Mouse (Mus musculus): ENCODE results near the gene Pacrg. TPM values are rescaled to one million over a fixed set of nuclear protein-coding genes. Genes with fewer than 3 reads are reported as not detected.

The Pacrg gene
- total RNA-seq, 2 experiments from 2014 or later = not detected

DNA sequence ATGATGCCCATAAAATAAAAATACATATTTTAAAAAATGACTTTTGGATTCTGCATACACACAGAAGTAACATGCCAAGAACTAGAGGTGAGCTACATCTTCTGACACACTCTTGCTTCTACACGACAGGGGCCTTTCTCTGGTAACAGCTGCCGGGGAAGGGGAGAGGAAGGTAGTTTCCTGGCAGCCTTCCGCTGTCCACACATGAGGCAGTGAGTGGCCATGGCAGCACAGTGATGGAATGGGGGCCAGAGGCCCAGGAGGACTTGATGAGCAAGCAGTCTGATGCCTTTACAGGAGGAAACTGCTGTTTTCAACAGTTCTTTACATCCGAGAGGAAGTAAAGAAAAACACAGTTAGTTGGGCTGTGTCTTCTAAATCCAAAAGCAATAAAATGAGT, 409.3 kb downstream of the Pacrg start:
- no peak for ATAC-seq (replicated peaks; ENCODE audit: low FRiP score, poor library complexity, severe bottlenecking)

DNA sequence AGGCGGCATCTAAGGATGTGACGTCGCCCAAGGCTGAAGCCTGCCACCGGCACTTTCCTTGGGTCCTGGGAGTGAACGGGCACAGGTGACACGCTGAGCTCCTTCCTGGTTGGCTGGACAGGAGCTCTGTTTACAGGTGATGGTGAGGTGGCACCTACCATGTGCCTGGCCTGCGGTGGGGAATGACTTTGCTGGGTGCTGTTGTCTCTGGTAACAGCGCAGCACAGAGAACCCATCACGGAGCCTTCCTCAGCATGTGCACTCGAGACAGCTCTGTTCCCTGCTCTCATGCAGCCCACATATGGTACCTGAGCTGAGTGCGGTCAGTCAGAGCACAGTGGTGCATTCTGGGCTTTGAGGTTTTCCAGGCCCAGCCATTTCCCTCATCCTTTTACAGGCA, 410.7 kb downstream of the Pacrg start:
- ATAC-seq (replicated peaks; ENCODE audit: low FRiP score, poor library complexity, severe bottlenecking) = no peak

- no peak for ATAC-seq (replicated peaks; ENCODE audit: low FRiP score, poor library complexity, severe bottlenecking)
Measured at GRCm38 (mm10) chr17:10425311-10425710, 414.8 kb downstream of the Pacrg start.

DNA sequence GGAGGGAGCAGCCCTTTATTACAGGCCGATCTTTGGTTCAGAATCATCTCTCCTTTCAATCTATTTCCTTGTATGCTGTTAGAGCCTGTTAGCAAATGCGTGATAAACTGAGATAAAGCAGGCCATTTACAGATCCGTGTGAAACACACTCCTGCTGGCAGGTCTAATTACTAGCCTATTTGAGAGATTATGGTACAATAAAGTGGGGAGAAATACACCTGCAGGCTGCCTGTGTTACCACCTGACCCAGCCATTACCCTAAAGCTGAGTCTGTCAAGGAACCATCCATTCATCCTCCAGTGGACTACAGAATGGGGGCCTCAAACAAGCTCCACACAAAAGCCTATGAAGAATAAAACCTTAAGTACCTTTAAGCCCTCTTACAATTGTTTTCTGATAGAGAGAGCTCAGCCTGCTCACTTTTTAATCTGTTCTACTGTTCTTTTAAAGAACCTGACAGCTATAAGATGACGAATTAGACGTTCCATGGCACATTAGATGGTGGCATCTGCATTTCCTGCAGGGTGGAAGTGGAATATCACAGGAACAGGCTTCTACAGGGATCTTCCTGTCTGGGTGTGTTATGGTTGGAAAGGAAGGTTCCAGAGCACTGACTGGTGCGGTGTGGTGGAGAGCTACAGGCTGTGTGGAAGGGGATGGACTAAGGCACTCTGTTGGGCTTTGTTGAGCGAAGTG, 422.4 kb downstream of the Pacrg start:
- no peak for ATAC-seq (replicated peaks; ENCODE audit: low FRiP score, poor library complexity, severe bottlenecking)

DNA sequence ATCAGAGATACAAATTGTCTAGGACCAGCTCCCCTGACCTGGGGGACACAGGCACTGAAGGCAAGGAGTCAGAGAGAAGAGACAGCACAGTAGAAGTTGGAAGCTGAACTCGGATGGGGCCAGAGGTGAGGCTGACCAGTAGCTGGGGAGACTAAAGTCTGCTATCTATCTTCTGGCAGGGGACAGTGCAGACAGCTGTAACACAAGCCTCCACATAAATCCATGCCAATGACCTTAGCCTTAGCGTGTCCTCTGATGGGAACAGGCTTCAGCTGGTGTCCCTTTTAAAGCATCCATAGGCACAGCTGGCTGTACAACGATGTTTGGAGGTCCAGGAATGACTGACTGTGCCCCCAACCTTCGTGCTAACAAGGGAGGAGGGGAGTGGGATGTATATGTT, 423.1 kb downstream of the Pacrg start:
- no peak for ATAC-seq (replicated peaks; ENCODE audit: low FRiP score, poor library complexity, severe bottlenecking)

DNA sequence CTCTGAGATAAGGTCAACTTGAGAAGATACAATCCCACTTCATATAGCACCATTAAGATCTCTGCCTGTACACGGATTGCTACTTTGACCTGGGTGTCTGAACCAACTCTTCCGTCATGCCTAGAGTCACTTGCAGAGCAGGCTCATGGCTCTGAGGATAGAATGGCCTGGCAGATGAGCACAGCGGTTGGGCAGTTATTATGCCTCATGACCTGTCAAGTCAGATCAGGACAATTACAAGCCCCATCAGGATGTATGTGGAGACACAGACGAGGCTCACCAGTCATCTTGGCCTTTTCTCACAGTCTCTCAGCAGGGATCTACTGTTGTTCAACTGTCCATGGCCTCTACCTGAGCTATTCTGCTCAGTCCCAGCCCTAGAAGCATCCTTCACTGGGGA, 424.0 kb downstream of the Pacrg start:
- ATAC-seq (replicated peaks; ENCODE audit: low FRiP score, poor library complexity, severe bottlenecking) = no peak

DNA sequence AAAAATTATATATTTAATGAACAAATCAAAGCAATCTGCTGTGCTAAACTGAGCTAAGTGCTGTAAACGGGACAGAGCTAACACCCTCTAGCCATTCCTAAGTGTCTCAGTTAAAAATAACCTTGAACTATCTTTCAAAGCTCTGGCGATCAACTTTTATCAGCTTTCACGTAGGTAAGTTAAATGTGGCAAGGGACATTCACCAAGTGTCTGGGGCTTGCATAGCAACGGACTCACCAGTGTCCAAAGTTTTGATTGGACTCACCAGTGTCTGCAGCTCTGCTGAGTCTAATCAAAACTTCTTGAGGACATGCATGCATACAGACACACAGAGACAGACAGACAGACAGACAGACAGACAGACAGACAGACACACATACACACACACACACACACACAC, 425.7 kb downstream of the Pacrg start:
- ATAC-seq (replicated peaks; ENCODE audit: low FRiP score, poor library complexity, severe bottlenecking) = no peak

DNA sequence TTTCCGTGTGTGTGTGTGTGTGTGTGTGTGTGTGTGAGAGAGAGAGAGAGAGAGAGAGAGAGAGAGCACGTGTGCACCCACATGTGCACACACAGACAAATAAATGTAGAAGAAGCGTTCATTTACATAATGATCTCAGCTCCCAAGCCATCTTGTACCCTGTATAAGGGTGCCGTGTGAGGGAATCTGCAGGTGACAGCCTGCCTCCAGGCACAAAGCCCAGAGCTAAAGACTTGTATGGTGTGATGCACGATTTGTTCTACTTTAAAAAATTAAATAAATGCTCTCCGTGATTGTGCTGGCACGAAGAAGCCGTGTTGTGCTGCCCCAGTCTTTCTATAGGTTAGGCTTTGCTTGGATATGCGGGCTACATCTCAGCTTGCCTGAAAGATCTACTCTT, 426.2 kb downstream of the Pacrg start:
- no peak for ATAC-seq (replicated peaks; ENCODE audit: low FRiP score, poor library complexity, severe bottlenecking)

- no peak for ATAC-seq (replicated peaks; ENCODE audit: low FRiP score, poor library complexity, severe bottlenecking)
Measured at GRCm38 (mm10) chr17:10410597-10411476, 429.3 kb downstream of the Pacrg start.

GRCm38 (mm10) chr17:10408681-10409081, 431.4 kb downstream of the Pacrg start:
- no peak for ATAC-seq (replicated peaks; ENCODE audit: low FRiP score, poor library complexity, severe bottlenecking)

DNA sequence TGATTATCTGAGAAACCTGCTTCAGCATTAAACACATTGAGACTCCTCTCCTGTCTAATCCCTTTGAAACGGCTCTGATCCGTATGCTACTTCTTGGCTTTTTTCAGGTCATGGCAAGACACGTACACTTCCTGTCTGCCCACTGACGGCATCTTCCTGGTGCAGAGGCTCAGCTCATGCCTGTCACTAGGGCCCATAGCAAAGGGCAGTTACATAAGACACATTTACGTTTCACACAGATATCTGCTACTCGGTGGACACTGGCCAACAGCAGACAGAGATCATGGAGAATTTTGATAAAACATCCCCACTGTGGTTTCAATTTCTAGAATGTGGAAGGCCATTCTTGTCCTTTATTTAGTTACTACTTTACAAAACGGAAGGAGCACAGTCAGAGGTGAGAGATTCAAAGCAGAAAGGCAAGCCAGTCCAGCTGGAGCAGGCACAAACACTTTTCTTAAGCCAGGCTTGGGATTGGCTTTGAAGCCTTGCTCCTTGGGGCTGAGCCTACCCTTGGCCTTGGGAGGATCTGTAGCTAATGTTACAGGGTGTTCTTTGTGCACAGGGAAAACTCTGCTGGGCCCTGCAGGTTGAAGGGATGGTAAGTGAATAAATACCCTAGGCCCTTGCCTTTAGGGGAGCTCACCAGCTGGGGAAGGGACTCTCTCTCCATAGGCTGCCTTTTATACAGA, 432.9 kb downstream of the Pacrg start:
- ATAC-seq (replicated peaks; ENCODE audit: low FRiP score, poor library complexity, severe bottlenecking) = no peak

GRCm38 (mm10) chr17:10406311-10406710, 433.8 kb downstream of the Pacrg start:
- ATAC-seq (replicated peaks; ENCODE audit: low FRiP score, poor library complexity, severe bottlenecking) = no peak

- no peak for ATAC-seq (replicated peaks; ENCODE audit: low FRiP score, poor library complexity, severe bottlenecking)
Measured at GRCm38 (mm10) chr17:10405906-10406305, 434.2 kb downstream of the Pacrg start.

DNA sequence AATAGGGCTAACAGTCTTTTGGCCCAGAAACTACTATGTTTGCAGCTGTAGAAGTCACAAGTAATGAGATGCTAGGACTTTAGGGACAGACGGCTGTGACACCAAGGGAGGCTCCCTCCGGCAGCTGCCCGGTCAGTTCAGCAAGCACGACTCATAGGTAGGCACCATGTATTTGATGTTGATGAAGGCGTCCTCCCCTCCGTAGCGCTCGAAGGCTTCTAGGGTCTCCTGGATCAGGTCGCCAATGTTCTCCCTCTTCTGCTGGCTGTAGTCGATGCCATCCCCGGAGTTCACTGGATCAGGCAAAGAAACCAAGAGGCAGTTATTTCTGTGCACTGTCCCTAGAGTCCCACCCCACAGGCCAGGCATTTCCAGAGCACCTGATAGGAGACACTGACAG, 436.9 kb downstream of the Pacrg start:
- ATAC-seq (replicated peaks; ENCODE audit: low FRiP score, poor library complexity, severe bottlenecking) = no peak

- ATAC-seq (replicated peaks; ENCODE audit: low FRiP score, poor library complexity, severe bottlenecking) = no peak
Measured at GRCm38 (mm10) chr17:10402064-10402640, 438.0 kb downstream of the Pacrg start.

DNA sequence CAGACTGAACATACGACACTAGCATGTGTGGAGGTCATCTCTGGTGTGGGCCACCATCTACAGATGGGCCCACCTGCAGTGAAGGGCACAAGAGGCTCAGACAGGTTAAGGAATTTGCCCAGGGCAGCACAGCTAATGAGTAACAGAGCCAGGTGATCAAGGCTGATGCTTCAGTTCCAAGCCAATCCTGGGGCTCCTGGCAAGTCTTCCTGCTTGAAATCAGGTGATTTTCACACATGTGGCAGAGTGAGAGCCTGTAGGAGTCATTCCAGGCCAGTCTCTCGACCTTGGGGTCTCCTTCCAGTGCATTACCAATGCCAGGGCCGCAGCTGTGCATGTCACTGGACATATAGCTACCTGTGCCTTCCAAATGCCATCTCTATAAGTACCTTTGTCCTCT, 438.6 kb downstream of the Pacrg start:
- no peak for ATAC-seq (replicated peaks; ENCODE audit: low FRiP score, poor library complexity, severe bottlenecking)

- no peak for ATAC-seq (replicated peaks; ENCODE audit: low FRiP score, poor library complexity, severe bottlenecking)
Measured at GRCm38 (mm10) chr17:10399706-10400105, 440.4 kb downstream of the Pacrg start.

GRCm38 (mm10) chr17:10398871-10399270, 441.2 kb downstream of the Pacrg start:
- no peak for ATAC-seq (replicated peaks; ENCODE audit: low FRiP score, poor library complexity, severe bottlenecking)

DNA sequence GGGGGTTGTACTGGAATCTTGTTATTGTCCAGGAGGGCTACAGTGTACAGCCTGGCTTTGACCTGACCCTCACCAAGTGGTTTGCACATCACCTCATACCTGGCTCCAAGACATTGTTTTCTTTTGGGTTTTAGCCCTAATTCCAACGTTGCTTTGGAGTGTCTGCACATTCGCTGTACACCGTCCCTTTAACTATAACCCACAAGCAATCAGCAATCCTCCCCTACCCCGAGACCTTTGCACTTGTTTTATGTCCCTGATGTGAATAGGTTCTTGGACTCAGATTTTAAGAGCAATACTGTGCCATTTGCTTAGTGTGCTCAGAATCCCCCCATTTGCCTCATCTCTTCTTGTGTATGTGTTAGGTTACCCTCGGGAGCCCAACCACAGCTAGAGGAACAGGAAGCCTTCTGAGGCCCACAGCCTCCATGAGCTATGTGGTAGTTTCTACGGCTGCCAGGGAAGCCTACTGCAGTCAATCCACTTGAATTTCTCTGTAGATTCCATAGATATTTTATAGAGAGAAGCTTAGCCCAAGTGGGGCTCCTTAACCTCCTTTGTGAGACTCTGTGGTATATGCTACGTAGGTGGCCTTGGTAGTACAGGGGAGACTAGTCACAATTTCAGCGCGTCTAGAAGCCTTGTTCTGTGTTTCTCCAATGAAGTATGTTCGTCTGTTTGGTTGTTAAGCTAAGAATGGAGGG, 442.0 kb downstream of the Pacrg start:
- ATAC-seq (replicated peaks; ENCODE audit: low FRiP score, poor library complexity, severe bottlenecking) = no peak

GRCm38 (mm10) chr17:10397336-10397735, 442.8 kb downstream of the Pacrg start:
- no peak for ATAC-seq (replicated peaks; ENCODE audit: low FRiP score, poor library complexity, severe bottlenecking)

All from erythroid progenitor cell, adult 5-6 weeks (primary cell).